ENCODE assay signal across 25 mouse cellular contexts in the genomic region with DNA sequence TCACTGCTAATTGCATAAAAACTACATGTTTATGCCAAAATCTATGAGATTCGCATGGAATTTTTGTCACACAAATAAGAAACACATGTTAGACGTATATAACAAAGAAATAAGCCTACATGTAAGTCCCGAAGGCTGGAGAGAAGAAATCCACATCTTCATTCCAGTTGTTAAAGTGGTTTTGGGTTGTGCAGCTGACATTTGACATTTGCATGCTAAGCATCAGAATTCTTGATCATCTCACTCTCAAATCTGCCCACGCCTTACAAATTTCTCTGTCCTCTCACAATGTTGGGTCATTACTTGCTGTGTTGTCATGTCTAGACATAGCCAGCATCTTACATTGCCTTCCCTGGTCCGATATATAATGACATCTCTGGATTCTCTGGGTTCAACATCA.
"Had no signal": no experiment of that assay in that cellular context is flagged by ENCODE, and none has a peak within 500 bp of the region (broad histone marks: within the 10 kb centered on the region; RNA-seq: fewer than 3 reads in every experiment).

No protein-coding gene starts in this region.

- H3K4me3 ChIP-seq: heart, embryonic 10.5 days; heart, embryonic 13.5 days; heart, embryonic 15.5 days; hindbrain, embryonic 13.5 days; hindbrain, embryonic 15.5 days; kidney, embryonic 15.5 days; limb, embryonic 13.5 days; limb, embryonic 15.5 days; liver, embryonic 12.5 days had no signal

- H3K9ac ChIP-seq: heart, embryonic 13.5 days; heart, embryonic 15.5 days; hindbrain, embryonic 13.5 days; hindbrain, embryonic 15.5 days; kidney, embryonic 15.5 days; limb, embryonic 13.5 days; limb, embryonic 15.5 days; liver, embryonic 12.5 days; liver, embryonic 14.5 days had no signal

- H3K4me1 ChIP-seq: heart, embryonic 10.5 days; heart, embryonic 13.5 days; heart, embryonic 15.5 days; hindbrain, embryonic 13.5 days; hindbrain, embryonic 15.5 days; kidney, embryonic 15.5 days; limb, embryonic 13.5 days; limb, embryonic 15.5 days; liver, embryonic 12.5 days had no signal

- H3K27me3 ChIP-seq: heart, embryonic 13.5 days; heart, embryonic 15.5 days; hindbrain, embryonic 13.5 days; hindbrain, embryonic 15.5 days; kidney, embryonic 15.5 days; limb, embryonic 13.5 days; limb, embryonic 15.5 days; liver, embryonic 12.5 days had no signal

- DNase-seq: gastrocnemius, postnatal 14 days; gastrocnemius, postnatal 36 days; heart, postnatal 14 days; heart, postnatal 36 days; kidney, adult 11 months; kidney, adult 2 months; kidney, adult 9 months; kidney, postnatal 14 days; kidney, postnatal 36 days; layer of hippocampus, adult 9-11 months; layer of hippocampus, postnatal 36 days; left cerebral cortex, postnatal 4 days had no signal

- H3K36me3 ChIP-seq: heart, embryonic 10.5 days; heart, embryonic 13.5 days; heart, embryonic 15.5 days; hindbrain, embryonic 13.5 days; hindbrain, embryonic 15.5 days; kidney, embryonic 15.5 days; limb, embryonic 13.5 days; limb, embryonic 15.5 days; liver, embryonic 12.5 days had no signal

- ATAC-seq: hindbrain, postnatal 0 days; intestine, embryonic 16.5 days; liver, embryonic 12.5 days had no signal

- H3K9me3 ChIP-seq: heart, embryonic 10.5 days; heart, embryonic 13.5 days; heart, embryonic 15.5 days; hindbrain, embryonic 13.5 days; hindbrain, embryonic 15.5 days; kidney, embryonic 15.5 days; limb, embryonic 13.5 days; limb, embryonic 15.5 days; liver, embryonic 12.5 days had no signal

- H3K27ac ChIP-seq: heart, embryonic 10.5 days; heart, embryonic 13.5 days; heart, embryonic 15.5 days; hindbrain, embryonic 13.5 days; hindbrain, embryonic 15.5 days; hindbrain, postnatal 0 days; kidney, embryonic 15.5 days; kidney, postnatal 0 days; limb, embryonic 13.5 days; limb, embryonic 15.5 days; liver, embryonic 12.5 days; liver, embryonic 14.5 days had no signal

- H3K4me2 ChIP-seq: heart, embryonic 13.5 days; heart, embryonic 15.5 days; hindbrain, embryonic 13.5 days; hindbrain, embryonic 15.5 days; kidney, embryonic 15.5 days; limb, embryonic 13.5 days; limb, embryonic 15.5 days; liver, embryonic 12.5 days had no signal
